Mouse (Mus musculus) liver, postnatal 0 days (tissue): ENCODE measurements at regions not wholly inside any gene's neighbourhood (a gene's known extent, or its start where the extent isn't known, plus 50 kb on each side); places are given as distances from the start of the nearest gene placed in this dataset.

Experiments
- CTCF ChIP-seq: sonication (generic); IDR thresholded peaks from 2 replicates; pipeline ENCODE4 v1.5.1; 2016; ENCODE audit warnings: antibody characterized with exemption, low read depth
- EP300 ChIP-seq: IDR thresholded peaks from 2 replicates; pipeline ENCODE4 v1.6.1; 2016; ENCODE audit warnings: antibody characterized with exemption, low read depth, mild to moderate bottlenecking

DNA sequence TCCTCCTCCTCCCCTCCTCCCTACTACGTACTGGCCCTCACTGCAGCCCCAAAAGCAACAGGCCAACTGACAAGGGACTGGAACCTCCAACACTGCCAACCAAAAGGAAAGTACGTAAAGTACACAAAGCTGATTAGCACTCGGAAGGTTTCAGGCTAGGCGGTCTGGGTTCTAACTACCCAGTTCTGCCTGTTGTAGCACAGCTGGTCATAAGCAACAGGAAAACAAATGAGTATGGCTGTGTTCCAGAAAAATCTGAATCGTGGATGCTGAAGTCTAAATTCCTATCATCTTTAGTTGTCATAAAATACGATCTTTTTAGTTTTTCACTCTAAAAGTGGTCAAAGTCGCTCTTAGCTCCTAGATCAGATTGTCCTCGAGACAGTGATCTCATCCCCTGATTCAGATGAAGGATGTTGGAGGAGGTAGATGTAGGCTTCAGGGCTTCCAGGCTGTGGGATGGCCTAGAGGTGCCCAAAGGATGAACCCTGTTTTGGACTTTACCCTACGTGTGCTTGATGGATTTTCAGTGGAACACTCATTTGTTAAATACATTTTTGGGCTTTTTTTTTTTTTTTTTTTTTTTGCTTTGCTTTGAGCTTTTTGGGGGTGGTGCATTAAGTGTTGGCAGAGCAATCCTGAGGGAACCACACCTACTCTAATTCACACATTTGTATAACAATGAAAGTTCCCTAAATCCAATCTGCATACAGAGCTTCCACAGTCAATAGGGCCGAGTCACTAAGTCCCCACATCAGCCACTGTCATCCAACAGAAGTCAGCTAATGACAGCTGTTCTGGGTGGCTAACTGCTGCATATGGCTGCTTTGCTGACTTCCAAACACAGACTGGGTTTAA lies 55.6 kb upstream of the Fzd7 start:
- TF ChIP-seq CTCF = no peak
- TF ChIP-seq EP300 = no peak
